Mouse (Mus musculus): Measurements from ENCODE around the gene Ptprj. TPM values are rescaled to one million over a fixed set of nuclear protein-coding genes. Genes with fewer than 3 reads are reported as not detected.

Ptprj gene
- polyA plus RNA-seq, 1 experiment from 2014 or later, result 2.5 TPM

DNA sequence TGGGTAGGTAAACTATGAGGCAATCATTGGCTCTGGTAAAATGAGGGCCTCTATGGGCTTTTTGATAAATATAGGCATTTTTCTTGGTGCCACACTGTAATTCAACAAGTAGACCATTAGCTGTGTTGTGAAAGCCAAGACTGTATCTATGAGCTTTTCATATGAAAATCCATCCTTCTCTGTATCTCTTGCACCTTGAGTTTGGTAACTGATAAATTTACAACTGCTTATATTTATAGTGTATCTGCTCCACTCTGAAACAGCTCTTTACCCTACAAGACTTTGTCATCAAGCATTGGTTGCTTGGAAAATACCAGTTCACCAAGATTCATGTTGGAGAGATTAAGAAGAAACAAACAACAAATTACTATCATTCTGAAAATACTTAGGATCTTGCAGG is 77.7 kb downstream of the Ptprj start:
- no peaks in the 10 kb centered on the region for H3K36me3 ChIP-seq
- H3K4me3 ChIP-seq, result no peak overlapping the region
- no peak overlapping the region for H3K27ac ChIP-seq (replicated peaks)
- H3K4me2 ChIP-seq (replicated peaks), result no peak overlapping the region
- peaks cover 6% of the 10 kb centered on the region; the same call in 1 of the 2 replicates for H3K4me1 ChIP-seq
- H3K27me3 ChIP-seq, result no peaks in the 10 kb centered on the region
- no peak overlapping the region for H3K9ac ChIP-seq (replicated peaks)
- no peak for ATAC-seq (ENCODE audit: low FRiP score, low read depth)
- H3K9me3 ChIP-seq, result no peaks in the 10 kb centered on the region

DNA sequence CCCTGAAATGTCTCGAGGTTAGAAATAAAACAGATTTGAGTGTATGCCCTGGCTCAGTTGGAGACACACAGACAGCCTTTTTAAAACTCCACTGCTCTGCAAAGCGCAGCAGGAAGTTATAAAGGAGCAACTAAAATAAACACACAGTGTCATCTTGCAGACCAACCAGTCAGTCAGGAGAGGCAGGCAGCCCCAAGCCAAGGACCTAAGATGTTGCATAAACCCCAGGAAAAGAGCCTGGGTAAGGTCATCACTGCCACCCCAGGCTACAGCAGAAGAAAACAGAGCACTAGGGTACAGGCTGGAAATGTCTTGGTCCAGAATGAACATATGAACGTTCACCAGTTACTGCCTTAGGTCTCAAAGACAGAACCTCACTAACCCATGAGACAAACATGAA is 78.7 kb downstream of the Ptprj start:
- Histone ChIP-seq H3K36me3 (no peaks in the 10 kb centered on the region), H3K9me3 (no peaks in the 10 kb centered on the region), H3K27ac (replicated peaks) (no peak overlapping the region), H3K4me3 (no peak overlapping the region), H3K4me1 (peaks cover 6% of the 10 kb centered on the region; the same call in 1 of the 2 replicates), H3K9ac (replicated peaks) (no peak overlapping the region), H3K4me2 (replicated peaks) (no peak overlapping the region), H3K27me3 (no peaks in the 10 kb centered on the region)
- WGBS, result 80% methylated on average over 3 of the region's 3 CpGs
- no peak for ATAC-seq (ENCODE audit: low FRiP score, low read depth)

GRCm38 (mm10) chr2:90500892-90501291 is 79.6 kb downstream of the Ptprj start:
- no peak overlapping the region for H3K4me3 ChIP-seq
- ATAC-seq (ENCODE audit: low FRiP score, low read depth), result no peak

GRCm38 (mm10) chr2:90499002-90499401 is 81.4 kb downstream of the Ptprj start:
- H3K36me3 ChIP-seq, result no peaks in the 10 kb centered on the region
- no peaks in the 10 kb centered on the region for H3K4me1 ChIP-seq
- 86% methylated on average over 1 of the region's 1 CpGs for WGBS
- no peak for ATAC-seq (ENCODE audit: low FRiP score, low read depth)
- no peaks in the 10 kb centered on the region for H3K9me3 ChIP-seq
- H3K4me2 ChIP-seq (replicated peaks), result no peak overlapping the region
- no peak overlapping the region for H3K4me3 ChIP-seq
- no peaks in the 10 kb centered on the region for H3K27me3 ChIP-seq
- H3K27ac ChIP-seq (replicated peaks), result no peak overlapping the region
- H3K9ac ChIP-seq (replicated peaks), result no peak overlapping the region

More at GRCm38 (mm10) chr2:90500892-90501291, 79.6 kb downstream of the Ptprj start:
- H3K9ac ChIP-seq (replicated peaks), result no peak overlapping the region
- no peaks in the 10 kb centered on the region for H3K9me3 ChIP-seq
- H3K27ac ChIP-seq (replicated peaks), result no peak overlapping the region
- no peaks in the 10 kb centered on the region for H3K36me3 ChIP-seq
- no peaks in the 10 kb centered on the region for H3K4me1 ChIP-seq
- H3K4me2 ChIP-seq (replicated peaks), result no peak overlapping the region
- H3K27me3 ChIP-seq, result no peaks in the 10 kb centered on the region

GRCm38 (mm10) chr2:90497551-90497950 is 82.9 kb downstream of the Ptprj start:
- no peaks in the 10 kb centered on the region for H3K27me3 ChIP-seq
- H3K4me3 ChIP-seq, result no peak overlapping the region
- 84% methylated on average over 3 of the region's 3 CpGs for WGBS
- no peaks in the 10 kb centered on the region for H3K9me3 ChIP-seq
- ATAC-seq (ENCODE audit: low FRiP score, low read depth), result no peak
- no peak overlapping the region for H3K9ac ChIP-seq (replicated peaks)
- no peak overlapping the region for H3K27ac ChIP-seq (replicated peaks)
- no peaks in the 10 kb centered on the region for H3K4me1 ChIP-seq
- H3K36me3 ChIP-seq, result no peaks in the 10 kb centered on the region
- H3K4me2 ChIP-seq (replicated peaks), result no peak overlapping the region

DNA sequence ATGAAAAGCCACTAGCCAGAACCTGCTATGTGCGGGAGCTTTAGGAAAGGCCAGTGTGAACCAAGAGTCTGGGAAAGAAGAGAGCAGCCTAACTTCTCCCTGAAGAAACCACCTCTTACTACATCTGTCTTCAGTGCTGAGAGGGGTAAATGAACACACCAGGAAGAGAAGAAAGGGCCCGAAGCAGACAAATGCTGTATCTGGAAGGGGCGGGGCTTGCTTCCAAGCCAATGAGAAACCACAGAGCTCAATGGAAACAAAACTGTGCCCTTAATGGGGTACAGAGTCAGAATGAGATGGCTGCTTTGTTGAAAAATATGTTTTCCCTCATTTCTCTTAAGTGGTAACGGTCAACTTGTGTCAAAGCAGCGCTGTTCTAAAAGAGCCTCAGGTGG is 83.8 kb downstream of the Ptprj start:
- ATAC-seq (ENCODE audit: low FRiP score, low read depth), result no peak
- Histone ChIP-seq H3K4me3 (no peak overlapping the region), H3K4me1 (no peaks in the 10 kb centered on the region), H3K9ac (replicated peaks) (no peak overlapping the region), H3K27ac (replicated peaks) (no peak overlapping the region), H3K27me3 (no peaks in the 10 kb centered on the region), H3K36me3 (no peaks in the 10 kb centered on the region), H3K9me3 (no peaks in the 10 kb centered on the region), H3K4me2 (replicated peaks) (no peak overlapping the region)
- WGBS, result 84% methylated on average over 5 of the region's 5 CpGs

GRCm38 (mm10) chr2:90496012-90496679 is 84.3 kb downstream of the Ptprj start:
- Histone ChIP-seq H3K9ac (replicated peaks) (no peak overlapping the region), H3K9me3 (no peaks in the 10 kb centered on the region), H3K27ac (replicated peaks) (no peak overlapping the region), H3K36me3 (no peaks in the 10 kb centered on the region), H3K4me3 (no peak overlapping the region), H3K4me1 (no peaks in the 10 kb centered on the region), H3K4me2 (replicated peaks) (no peak overlapping the region), H3K27me3 (0 out of 2 replicates have a peak, but pooled peaks cover 3% of the 10 kb centered on the region)
- ATAC-seq (ENCODE audit: low FRiP score, low read depth), result no peak
- WGBS, result 84% methylated on average over 4 of the region's 4 CpGs

DNA sequence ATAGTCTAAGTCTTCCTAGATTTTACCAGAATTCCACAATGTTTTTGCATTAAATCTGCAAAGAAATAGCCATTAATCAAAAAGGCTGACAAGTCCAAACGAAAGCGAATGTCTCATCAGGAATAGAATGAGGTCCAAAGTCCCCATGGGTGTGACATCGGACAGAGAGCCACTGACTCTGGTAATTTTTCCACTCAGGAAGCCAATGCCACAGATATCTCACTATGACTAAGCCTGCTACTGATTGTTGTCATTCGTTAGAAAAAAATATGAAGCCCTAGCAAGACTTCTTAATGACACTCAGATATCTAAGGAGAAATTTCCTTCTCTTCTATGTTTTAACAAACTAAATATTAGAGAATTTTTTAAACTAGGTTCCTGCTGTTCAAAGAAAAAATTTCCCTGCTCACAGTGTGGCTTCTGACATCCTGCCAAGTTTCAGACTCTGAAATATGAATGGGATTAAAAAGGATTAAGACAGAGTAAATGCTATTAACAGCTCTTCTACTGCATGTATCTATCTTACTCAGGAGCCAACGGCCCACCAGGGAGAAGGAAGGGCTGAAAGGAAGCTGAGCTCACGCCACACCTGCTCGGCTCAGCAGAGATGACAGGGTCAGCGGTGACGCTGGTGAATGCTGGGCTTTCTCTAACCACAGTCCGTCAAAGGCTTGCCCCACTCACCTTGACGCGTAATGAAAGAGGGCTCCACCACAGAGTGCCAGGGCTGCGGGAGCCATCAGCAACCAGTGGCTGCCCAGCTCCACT is 90.0 kb downstream of the Ptprj start:
- 46% methylated on average over 13 of the region's 13 CpGs for WGBS
- no peaks in the 10 kb centered on the region for H3K36me3 ChIP-seq
- H3K4me2 ChIP-seq (replicated peaks), result no peak overlapping the region
- no peak overlapping the region for H3K4me3 ChIP-seq
- H3K9me3 ChIP-seq, result no peaks in the 10 kb centered on the region
- peak; percentile 47; the same call in 1 of the 2 replicates for ATAC-seq (ENCODE audit: low FRiP score, low read depth)
- no peak overlapping the region for H3K27ac ChIP-seq (replicated peaks)
- peaks cover 14% of the 10 kb centered on the region; the same call in 1 of the 2 replicates for H3K4me1 ChIP-seq
- H3K9ac ChIP-seq (replicated peaks), result no peak overlapping the region
- H3K27me3 ChIP-seq, result 0 out of 2 replicates have a peak, but pooled peaks cover 3% of the 10 kb centered on the region

GRCm38 (mm10) chr2:90489839-90490238 is 90.6 kb downstream of the Ptprj start:
- 0 out of 2 replicates have a peak, but pooled peaks cover 3% of the 10 kb centered on the region for H3K27me3 ChIP-seq
- H3K36me3 ChIP-seq, result no peaks in the 10 kb centered on the region
- H3K9ac ChIP-seq (replicated peaks), result no peak overlapping the region
- no peak overlapping the region for H3K4me2 ChIP-seq (replicated peaks)
- peaks cover 14% of the 10 kb centered on the region; the same call in 1 of the 2 replicates for H3K4me1 ChIP-seq
- no peak for ATAC-seq (ENCODE audit: low FRiP score, low read depth)
- no peak overlapping the region for H3K4me3 ChIP-seq
- WGBS, result 56% methylated on average over 4 of the region's 4 CpGs
- H3K9me3 ChIP-seq, result no peaks in the 10 kb centered on the region
- no peak overlapping the region for H3K27ac ChIP-seq (replicated peaks)

DNA sequence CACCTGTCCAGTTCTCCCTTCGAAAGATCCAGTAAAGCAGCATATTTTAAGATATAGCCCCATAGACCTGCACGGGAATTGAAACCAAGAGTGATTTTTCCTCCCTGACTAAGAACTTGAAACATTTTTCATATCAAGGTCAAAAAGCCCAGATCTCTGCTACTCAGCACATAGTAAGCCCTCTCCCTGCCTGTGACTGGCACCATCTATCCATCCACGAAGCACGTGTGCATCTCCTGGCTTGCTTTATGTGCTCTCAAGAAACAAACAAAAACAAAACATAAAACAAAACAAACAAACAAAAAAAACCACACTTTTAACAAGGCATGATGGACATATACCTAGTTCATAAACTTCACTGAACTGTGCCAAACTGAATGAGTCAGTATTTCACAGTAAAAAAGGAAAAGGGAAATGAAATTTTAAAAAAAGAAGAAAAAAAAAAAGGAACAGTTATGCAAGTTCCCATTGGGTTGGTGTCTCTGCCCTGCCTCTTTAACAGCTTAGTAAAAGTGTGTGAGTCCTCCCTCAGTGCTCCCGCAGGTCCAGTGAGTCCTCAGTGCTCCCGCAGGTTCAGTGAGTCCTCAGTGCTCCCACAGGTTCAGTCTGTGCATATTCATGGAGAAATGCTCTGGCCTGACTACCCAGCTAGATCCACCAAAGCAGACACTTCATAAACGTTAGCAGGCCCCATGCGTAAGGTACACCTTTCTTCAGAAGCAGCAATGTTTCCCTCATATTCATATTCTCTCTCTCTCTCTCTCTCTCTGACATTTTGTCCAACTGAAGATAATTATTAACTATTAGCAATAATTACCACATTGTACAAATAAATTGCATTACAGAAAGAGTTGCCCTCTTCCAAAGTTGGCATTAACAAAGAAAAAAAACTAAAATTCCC is 91.5 kb downstream of the Ptprj start:
- H3K9ac ChIP-seq (replicated peaks), result no peak overlapping the region
- H3K4me3 ChIP-seq, result no peak overlapping the region
- no peak overlapping the region for H3K27ac ChIP-seq (replicated peaks)
- peaks cover 14% of the 10 kb centered on the region; the same call in 1 of the 2 replicates for H3K4me1 ChIP-seq
- 82% methylated on average over 8 of the region's 8 CpGs for WGBS
- H3K36me3 ChIP-seq, result no peaks in the 10 kb centered on the region
- ATAC-seq (ENCODE audit: low FRiP score, low read depth), result no peak
- no peaks in the 10 kb centered on the region for H3K9me3 ChIP-seq
- 0 out of 2 replicates have a peak, but pooled peaks cover 3% of the 10 kb centered on the region for H3K27me3 ChIP-seq
- H3K4me2 ChIP-seq (replicated peaks), result no peak overlapping the region

GRCm38 (mm10) chr2:90487471-90488238 is 92.8 kb downstream of the Ptprj start:
- ATAC-seq (ENCODE audit: low FRiP score, low read depth), result no peak
- H3K9me3 ChIP-seq, result no peaks in the 10 kb centered on the region
- peaks cover 14% of the 10 kb centered on the region; the same call in 1 of the 2 replicates for H3K4me1 ChIP-seq
- no peak overlapping the region for H3K9ac ChIP-seq (replicated peaks)
- 93% methylated on average over 11 of the region's 11 CpGs for WGBS
- H3K36me3 ChIP-seq, result no peaks in the 10 kb centered on the region
- H3K27ac ChIP-seq (replicated peaks), result no peak overlapping the region
- 0 out of 2 replicates have a peak, but pooled peaks cover 3% of the 10 kb centered on the region for H3K27me3 ChIP-seq
- H3K4me2 ChIP-seq (replicated peaks), result no peak overlapping the region
- no peak overlapping the region for H3K4me3 ChIP-seq

Measured in midbrain, embryonic 12.5 days (tissue).